Mouse (Mus musculus) C2C12 (cell line): ENCODE measurements around the gene Myct1. TPM values are rescaled to one million over a fixed set of nuclear protein-coding genes. Genes with fewer than 3 reads are reported as not detected.

Experiments
- H3K27me3 ChIP-seq: one replicate; pipeline ENCODE4 v1.6.1; 2011; ENCODE audit not compliant: control insufficient read depth, insufficient read depth, insufficient read length
- H3K36me3 ChIP-seq: one replicate; pipeline ENCODE4 v1.6.1; 2011; ENCODE audit not compliant: control insufficient read depth, insufficient read depth
- H3K4me3 ChIP-seq: one replicate; pipeline ENCODE4 v1.5.1; 2011; ENCODE audit warnings: mild to moderate bottlenecking, control low read depth; ENCODE audit not compliant: poor library complexity, insufficient read depth, severe bottlenecking
- H3K79me2 ChIP-seq: one replicate; pipeline ENCODE4 v1.6.1; 2011; ENCODE audit not compliant: control insufficient read depth, insufficient read depth
- H3K79me3 ChIP-seq: one replicate; pipeline ENCODE4 v1.6.1; 2011; ENCODE audit warnings: low read depth, control low read depth
- H3ac ChIP-seq: one replicate; pipeline ENCODE3; 2011; ENCODE audit warnings: low read depth; ENCODE audit not compliant: control insufficient read depth, insufficient read length
- CEBPB ChIP-seq: IDR thresholded peaks from one replicate; pipeline ENCODE4 v1.6.1; 2011; ENCODE audit warnings: low read depth, mild to moderate bottlenecking, control low read depth, moderate library complexity
- CTCF ChIP-seq: IDR thresholded peaks from one replicate; pipeline ENCODE4 v1.5.1; 2011; ENCODE audit not compliant: control insufficient read depth, insufficient read depth, insufficient read length
- FOSL1 ChIP-seq: IDR thresholded peaks from one replicate; pipeline ENCODE4 v1.8.0; 2011; ENCODE audit warnings: mild to moderate bottlenecking, low read length; ENCODE audit not compliant: poor library complexity, insufficient read depth, severe bottlenecking
- MAX ChIP-seq: IDR thresholded peaks from one replicate; pipeline ENCODE4 v1.6.1; 2011; ENCODE audit warnings: mild to moderate bottlenecking, control low read depth
- MYOD1 ChIP-seq: IDR thresholded peaks from one replicate; pipeline ENCODE4 v1.6.1; 2011; ENCODE audit warnings: low read depth; ENCODE audit not compliant: control insufficient read depth, insufficient read length
- MYOG ChIP-seq: IDR thresholded peaks from one replicate; pipeline ENCODE4 v1.6.1; 2011; ENCODE audit not compliant: control insufficient read depth, insufficient read length; ENCODE audit errors: extremely low read depth
- USF1 ChIP-seq: IDR thresholded peaks from one replicate; pipeline ENCODE4 v1.6.1; 2011; ENCODE audit warnings: low read depth, mild to moderate bottlenecking, control low read depth, moderate library complexity
- polyA plus RNA-seq: library from polyadenylated mRNA; unstranded; fragments of >200 nt; fragmentation: generic; extraction: Trizol; gene quantifications from one replicate; pipeline ENCODE4 v1.2.1, GENCODE M21; 2012; ENCODE audit warnings: missing spikeins

Myct1 gene
- polyA plus RNA-seq, 1 experiment, result not detected

- Histone ChIP-seq H3K79me3 (no peaks in the 10 kb centered on the region), H3K4me3 (no peak overlapping the region), H3K27me3 (no peaks in the 10 kb centered on the region), H3ac (no peak overlapping the region), H3K36me3 (no peaks in the 10 kb centered on the region), H3K79me2 (no peaks in the 10 kb centered on the region)
- TF ChIP-seq CEBPB (no peak), FOSL1 (no peak), MAX (no peak), MYOG (no peak)
Observed at GRCm38 (mm10) chr10:5594457-5594856, 882 bp downstream of the Myct1 start.

GRCm38 (mm10) chr10:5596559-5596958, 3.0 kb downstream of the Myct1 start:
- no peaks in the 10 kb centered on the region for H3K79me2 ChIP-seq
- H3ac ChIP-seq, result no peak overlapping the region
- TF ChIP-seq USF1, result no peak
- no peak for TF ChIP-seq CTCF
- TF ChIP-seq MAX, result no peak
- TF ChIP-seq MYOG, result no peak
- no peak for TF ChIP-seq FOSL1
- TF ChIP-seq CEBPB, result no peak
- no peak for TF ChIP-seq MYOD1
- H3K4me3 ChIP-seq, result no peak overlapping the region
- H3K79me3 ChIP-seq, result no peaks in the 10 kb centered on the region
- H3K36me3 ChIP-seq, result no peaks in the 10 kb centered on the region
- H3K27me3 ChIP-seq, result no peaks in the 10 kb centered on the region

DNA sequence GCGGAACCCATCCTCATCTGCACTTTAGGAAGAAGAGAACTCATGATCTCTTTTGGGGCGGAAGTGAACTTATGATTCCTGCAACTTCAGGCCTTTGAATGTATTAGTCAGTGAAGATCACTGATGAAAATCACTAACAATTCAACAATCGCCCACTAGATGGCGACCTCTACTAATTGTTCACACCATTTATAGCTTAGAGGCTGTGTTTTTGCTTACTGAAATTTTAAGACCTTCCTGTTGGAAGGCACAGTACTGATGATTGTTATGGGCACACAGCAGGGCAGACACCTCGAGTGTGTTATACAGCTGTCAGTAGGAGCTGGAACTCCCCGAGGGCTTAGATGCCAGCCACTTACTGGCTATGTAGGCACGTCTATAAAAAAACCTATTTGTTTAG, 6.5 kb downstream of the Myct1 start:
- Histone ChIP-seq H3K4me3 (no peak overlapping the region), H3K79me3 (no peaks in the 10 kb centered on the region), H3ac (no peak overlapping the region), H3K79me2 (no peaks in the 10 kb centered on the region), H3K27me3 (no peaks in the 10 kb centered on the region), H3K36me3 (no peaks in the 10 kb centered on the region)
- TF ChIP-seq USF1 (no peak), CEBPB (no peak), MYOD1 (no peak)

GRCm38 (mm10) chr10:5603512-5603911, 9.9 kb downstream of the Myct1 start:
- no peaks in the 10 kb centered on the region for H3K27me3 ChIP-seq

DNA sequence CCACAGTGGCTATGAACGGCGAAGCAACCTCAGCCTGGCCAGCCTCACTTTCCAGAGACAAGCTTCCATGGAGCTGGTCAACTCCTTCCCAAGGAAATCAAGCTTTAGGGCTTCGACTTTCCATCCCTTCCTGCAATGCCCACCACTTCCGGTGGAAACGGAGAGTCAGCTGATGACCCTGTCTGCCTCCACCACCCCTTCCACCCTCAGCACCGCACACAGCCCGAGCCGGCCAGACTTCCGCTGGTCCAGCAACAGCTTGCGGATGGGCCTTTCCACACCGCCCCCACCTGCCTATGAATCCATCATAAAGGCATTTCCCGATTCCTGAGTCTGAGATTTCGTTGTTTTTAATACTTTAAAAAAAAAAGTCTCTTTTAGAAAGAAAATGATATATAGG, 10.8 kb downstream of the Myct1 start:
- H3K79me2 ChIP-seq, result no peaks in the 10 kb centered on the region
- no peaks in the 10 kb centered on the region for H3K27me3 ChIP-seq
- H3K79me3 ChIP-seq, result no peaks in the 10 kb centered on the region
- H3K4me3 ChIP-seq, result no peak overlapping the region
- TF ChIP-seq MYOD1 (no peak), MYOG (no peak), USF1 (no peak), CEBPB (no peak), CTCF (no peak), FOSL1 (no peak), MAX (no peak)
- no peak overlapping the region for H3ac ChIP-seq
- H3K36me3 ChIP-seq, result no peaks in the 10 kb centered on the region

More at GRCm38 (mm10) chr10:5603512-5603911, 9.9 kb downstream of the Myct1 start:
- Histone ChIP-seq H3K4me3 (no peak overlapping the region), H3K79me3 (no peaks in the 10 kb centered on the region), H3K79me2 (no peaks in the 10 kb centered on the region), H3ac (no peak overlapping the region), H3K36me3 (no peaks in the 10 kb centered on the region)
- TF ChIP-seq CTCF, result no peak

GRCm38 (mm10) chr10:5608874-5609273, 15.3 kb downstream of the Myct1 start:
- no peaks in the 10 kb centered on the region for H3K36me3 ChIP-seq
- no peaks in the 10 kb centered on the region for H3K27me3 ChIP-seq
- no peaks in the 10 kb centered on the region for H3K79me2 ChIP-seq
- TF ChIP-seq USF1, result no peak
- TF ChIP-seq CTCF, result no peak
- no peak for TF ChIP-seq MAX
- no peak for TF ChIP-seq CEBPB
- no peak for TF ChIP-seq FOSL1
- TF ChIP-seq MYOG, result no peak
- TF ChIP-seq MYOD1, result no peak
- H3K4me3 ChIP-seq, result no peak overlapping the region
- no peak overlapping the region for H3ac ChIP-seq
- no peaks in the 10 kb centered on the region for H3K79me3 ChIP-seq
